Mouse (Mus musculus) myocyte (in vitro differentiated cells): ENCODE measurements around the gene Mrpl58.

Experiments used
- MAX ChIP-seq: IDR thresholded peaks from one replicate; pipeline ENCODE4 v1.6.1; 2011; ENCODE audit warnings: low read depth, mild to moderate bottlenecking, control low read depth
- POLR2A ChIP-seq: IDR thresholded peaks from one replicate; pipeline ENCODE4 v1.6.1; 2011; ENCODE audit warnings: low read depth, mild to moderate bottlenecking, control low read depth, moderate library complexity; ENCODE audit not compliant: insufficient read length

DNA sequence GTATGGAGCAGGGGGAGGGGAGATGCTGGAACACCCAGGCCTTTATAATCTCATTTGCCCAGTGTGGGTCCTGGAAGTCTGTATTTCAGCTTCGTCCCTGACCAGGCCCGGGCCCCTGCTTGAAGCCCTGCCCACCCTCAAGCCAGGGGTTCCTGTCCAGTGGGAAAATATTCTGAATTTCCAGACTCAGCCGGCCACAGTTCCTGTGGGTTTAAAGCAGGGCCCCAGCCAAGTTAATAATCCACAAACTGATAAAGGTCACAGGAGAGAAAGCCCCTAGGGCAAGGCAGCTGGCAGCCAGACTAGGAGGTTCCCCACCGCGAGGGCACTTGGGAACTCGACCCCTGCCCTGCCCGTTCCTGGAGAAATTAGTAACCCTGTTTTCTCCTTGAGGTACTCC lies 45.4 kb downstream of the Mrpl58 start:
- TF ChIP-seq POLR2A, result no peak
- no peak for TF ChIP-seq MAX
